Mouse (Mus musculus): ENCODE data around the gene Trhde.

DNA sequence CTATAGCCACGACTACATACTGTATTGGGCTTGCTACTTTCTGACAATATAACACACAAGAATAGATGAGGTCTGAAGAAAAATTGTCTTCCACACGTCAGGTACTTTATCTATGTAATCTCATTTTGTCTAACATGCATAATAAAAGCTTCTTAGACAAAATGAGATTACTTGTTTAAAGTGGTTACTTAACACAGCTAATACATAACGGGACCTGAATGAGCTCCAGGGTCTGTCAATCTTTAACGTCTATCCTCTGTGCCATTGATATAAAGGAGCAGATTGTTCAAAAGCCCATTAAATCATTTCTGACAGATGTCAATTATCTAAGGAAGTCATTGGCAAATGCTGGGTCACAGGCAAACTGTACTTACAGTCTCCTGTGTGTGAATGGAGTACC lies 36.2 kb downstream of the Trhde start:
- TF ChIP-seq CTCF (conservative IDR thresholded peaks at IDR 0.05; ENCODE audit: low read length) (no peak), NANOG (IDR thresholded peaks at IDR 0.05; ENCODE audit: borderline replicate concordance, low read length) (no peak)

All from E14TG2a.4 (cell line).